Mouse (Mus musculus) liver, adult 2 months (tissue): ENCODE data around the gene Fbn1. TPM values are rescaled to one million over a fixed set of nuclear protein-coding genes. Genes with fewer than 3 reads are reported as not detected.

Source experiments
- DNase-seq: peaks from one replicate; pipeline ENCODE4 v3.0.0-alpha.2; 2011; ENCODE audit warnings: low read depth, low spot score; ENCODE audit errors: extremely low read depth
- H3K27ac ChIP-seq: fragments of 200-500 bp; replicated peaks from 2 replicates; pipeline ENCODE4 v1.5.1; 2012; ENCODE audit warnings: low read depth, mild to moderate bottlenecking, control low read depth, inconsistent platforms, low read length; ENCODE audit not compliant: insufficient read depth
- H3K27me3 ChIP-seq: fragments of 200-500 bp; 2 replicates; pipeline ENCODE4 v1.6.1; 2012; ENCODE audit warnings: mild to moderate bottlenecking, moderate library complexity, low read length, inconsistent platforms; ENCODE audit not compliant: control insufficient read depth, insufficient read depth
- H3K36me3 ChIP-seq: fragments of 200-500 bp; 2 replicates; pipeline ENCODE4 v1.6.1; 2012; ENCODE audit warnings: low read length, inconsistent platforms; ENCODE audit not compliant: control insufficient read depth, insufficient read depth
- H3K4me1 ChIP-seq: fragments of 200-500 bp; 2 replicates; pipeline ENCODE4 v1.6.1; 2011; ENCODE audit warnings: low read length; ENCODE audit not compliant: control insufficient read depth, insufficient read depth
- H3K4me3 ChIP-seq: fragments of 200-500 bp; 2 replicates; pipeline ENCODE4 v1.5.1; 2011; ENCODE audit warnings: low read depth, mild to moderate bottlenecking, control low read depth, low read length, moderate library complexity; ENCODE audit not compliant: insufficient read depth
- H3K79me2 ChIP-seq: fragments of 200-500 bp; 2 replicates; pipeline ENCODE4 v1.6.1; 2012; ENCODE audit warnings: inconsistent platforms, mild to moderate bottlenecking, low read length, moderate library complexity; ENCODE audit not compliant: control insufficient read depth, insufficient read depth
- H3K9ac ChIP-seq: fragments of 200-500 bp; 2 replicates; pipeline ENCODE4 v1.6.1; 2012; ENCODE audit warnings: low read depth, mild to moderate bottlenecking, control low read depth, inconsistent platforms, low read length
- CTCF ChIP-seq: fragments of 200-500 bp; IDR thresholded peaks from 2 replicates; pipeline ENCODE4 v1.5.1; 2011; ENCODE audit warnings: low read depth, low read length, control low read depth
- POLR2A ChIP-seq: fragments of 200-500 bp; IDR thresholded peaks from 2 replicates; pipeline ENCODE4 v1.6.1; 2011; ENCODE audit warnings: low read length, control low read depth; ENCODE audit not compliant: insufficient read depth; ENCODE audit errors: extremely low read depth
- WGBS: fragments of 180-500 bp; shearing (Covaris S2); methylation state at CpG from one replicate; pipeline ENCODE4 v1.1.7; 2018; 5-methylcytosine and 5-hydroxymethylcytosine counted together
- polyA plus RNA-seq: library from polyadenylated mRNA; depleted of rRNA; stranded (reverse); fragments of >200 nt; gene quantifications from 2 replicates; pipeline ENCODE4 v1.2.3, GENCODE M21; 2012
- total RNA-seq: library from RNA; depleted of rRNA; stranded (reverse); fragments of >200 nt; gene quantifications from 2 replicates; pipeline ENCODE4 v1.2.3, GENCODE M21; 2014

Gene Fbn1
- total and polyA plus RNA-seq, 2 experiments = 0.84 to 2.6 TPM

GRCm38 (mm10) chr2:125380086-125380485 lies 127.7 kb downstream of the Fbn1 start:
- no peaks in the 10 kb centered on the region for H3K27me3 ChIP-seq
- H3K4me3 ChIP-seq = no peak overlapping the region
- no peak for DNase-seq
- H3K4me1 ChIP-seq = no peaks in the 10 kb centered on the region
- WGBS = 67% methylated on average over 2 of the region's 2 CpGs
- H3K79me2 ChIP-seq = no peaks in the 10 kb centered on the region
- no peaks in the 10 kb centered on the region for H3K36me3 ChIP-seq
- no peak for TF ChIP-seq POLR2A
- no peak overlapping the region for H3K27ac ChIP-seq
- no peak overlapping the region for H3K9ac ChIP-seq

GRCm38 (mm10) chr2:125379206-125379605 lies 128.6 kb downstream of the Fbn1 start:
- DNase-seq = no peak
- H3K27me3 ChIP-seq = no peaks in the 10 kb centered on the region
- WGBS = 77% methylated on average over 2 of the region's 2 CpGs

GRCm38 (mm10) chr2:125375926-125376325 lies 131.9 kb downstream of the Fbn1 start:
- no peak for TF ChIP-seq CTCF
- TF ChIP-seq POLR2A = no peak
- H3K4me1 ChIP-seq = no peaks in the 10 kb centered on the region
- no peak overlapping the region for H3K27ac ChIP-seq
- no peak for DNase-seq
- no peaks in the 10 kb centered on the region for H3K79me2 ChIP-seq
- no peak overlapping the region for H3K4me3 ChIP-seq
- H3K27me3 ChIP-seq = no peaks in the 10 kb centered on the region
- 88% methylated on average over 5 of the region's 5 CpGs for WGBS
- no peaks in the 10 kb centered on the region for H3K36me3 ChIP-seq
- H3K9ac ChIP-seq = no peak overlapping the region

More at GRCm38 (mm10) chr2:125379206-125379605, 128.6 kb downstream of the Fbn1 start:
- Histone ChIP-seq H3K9ac (no peak overlapping the region), H3K4me3 (no peak overlapping the region), H3K27ac (no peak overlapping the region), H3K4me1 (no peaks in the 10 kb centered on the region), H3K36me3 (no peaks in the 10 kb centered on the region), H3K79me2 (no peaks in the 10 kb centered on the region)
- no peak for TF ChIP-seq CTCF
- no peak for TF ChIP-seq POLR2A

GRCm38 (mm10) chr2:125375301-125375700 lies 132.5 kb downstream of the Fbn1 start:
- Histone ChIP-seq H3K27ac (no peak overlapping the region), H3K79me2 (no peaks in the 10 kb centered on the region), H3K36me3 (no peaks in the 10 kb centered on the region), H3K9ac (no peak overlapping the region), H3K4me3 (no peak overlapping the region), H3K4me1 (no peaks in the 10 kb centered on the region), H3K27me3 (no peaks in the 10 kb centered on the region)
- TF ChIP-seq CTCF = no peak
- TF ChIP-seq POLR2A = no peak
- WGBS = 87% methylated on average over 10 of the region's 10 CpGs
- no peak for DNase-seq

GRCm38 (mm10) chr2:125369666-125370065 lies 138.1 kb downstream of the Fbn1 start:
- TF ChIP-seq CTCF (no peak), POLR2A (no peak)
- 93% methylated on average over 8 of the region's 8 CpGs for WGBS

GRCm38 (mm10) chr2:125368616-125369015 lies 139.2 kb downstream of the Fbn1 start:
- TF ChIP-seq CTCF (no peak), POLR2A (no peak)
- H3K9ac ChIP-seq = no peak overlapping the region
- no peaks in the 10 kb centered on the region for H3K36me3 ChIP-seq
- no peak for DNase-seq
- no peaks in the 10 kb centered on the region for H3K27me3 ChIP-seq
- 79% methylated on average over 4 of the region's 4 CpGs for WGBS
- no peak overlapping the region for H3K27ac ChIP-seq
- H3K79me2 ChIP-seq = no peaks in the 10 kb centered on the region
- no peak overlapping the region for H3K4me3 ChIP-seq
- H3K4me1 ChIP-seq = no peaks in the 10 kb centered on the region

More at GRCm38 (mm10) chr2:125369666-125370065, 138.1 kb downstream of the Fbn1 start:
- no peak for DNase-seq
- Histone ChIP-seq H3K4me1 (no peaks in the 10 kb centered on the region), H3K9ac (no peak overlapping the region), H3K4me3 (no peak overlapping the region), H3K27me3 (no peaks in the 10 kb centered on the region), H3K27ac (no peak overlapping the region), H3K79me2 (no peaks in the 10 kb centered on the region), H3K36me3 (no peaks in the 10 kb centered on the region)
